12 mouse cellular contexts compared by ENCODE assay signal in the genomic region with DNA sequence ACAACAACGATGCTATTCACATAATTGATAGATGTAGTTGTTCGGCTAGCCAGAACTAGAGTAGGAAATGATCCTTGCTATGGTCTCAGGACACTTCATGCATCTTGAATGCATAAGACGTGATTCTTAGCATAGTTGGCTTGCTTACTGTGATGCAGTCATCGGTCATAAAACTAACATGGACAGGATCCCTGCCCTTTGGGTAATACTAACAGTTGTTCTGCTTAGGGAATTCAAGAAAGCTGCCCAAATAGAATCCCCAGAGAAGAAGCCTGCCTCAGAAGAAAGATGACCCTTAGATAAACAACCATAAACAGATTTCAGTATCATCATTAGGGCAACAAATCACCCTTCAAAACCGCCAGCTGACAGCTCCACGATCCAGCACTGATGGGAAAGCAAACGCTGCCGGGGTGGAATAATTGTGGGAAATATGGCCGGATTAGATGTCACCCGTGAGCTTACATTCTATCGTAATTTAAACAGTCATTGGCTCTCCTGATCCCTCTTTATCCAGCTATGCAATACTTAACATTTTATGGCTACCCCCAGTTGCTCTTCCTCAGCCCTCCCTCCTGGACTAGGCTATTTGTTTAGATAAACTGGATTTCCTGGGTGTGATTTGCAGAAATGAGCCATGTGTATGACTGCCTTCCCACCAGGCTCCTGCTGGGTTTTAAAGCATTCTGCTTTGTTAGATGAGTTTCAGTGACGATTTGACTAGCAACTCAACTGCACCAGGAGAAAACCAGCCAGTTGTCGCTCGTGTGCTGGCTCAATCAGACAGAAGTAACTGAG.
DNase-seq lines count a peak whose midpoint lies in the region; ATAC-seq and TF ChIP-seq lines count a peak whose summit lies in the region.
"Had no signal": no experiment of that assay in that cellular context is flagged by ENCODE, and none has a peak within 500 bp of the region (broad histone marks: within the 10 kb centered on the region; RNA-seq: fewer than 3 reads in every experiment).

No protein-coding gene starts in this region.

- no peak overlapping the region; the same call in 1 of the 2 replicates for H3K27ac ChIP-seq in hindbrain, embryonic 13.5 days
- H3K27ac ChIP-seq in hindbrain, embryonic 10.5 days: no peak overlapping the region
- H3K27ac ChIP-seq in lung, postnatal 0 days (ENCODE audit: low read length): no peak overlapping the region
- peak overlapping the region; percentile 11; the same call in 1 of the 2 replicates for H3K27ac ChIP-seq in intestine, embryonic 14.5 days (ENCODE audit: low read depth)
- H3K27ac ChIP-seq in stomach, embryonic 14.5 days (ENCODE audit: low read length): no peak overlapping the region

- no peaks in the 10 kb centered on the region for H3K9me3 ChIP-seq in hindbrain, embryonic 13.5 days
- H3K9me3 ChIP-seq in hindbrain, embryonic 10.5 days: no peaks in the 10 kb centered on the region
- H3K9me3 ChIP-seq in lung, postnatal 0 days (ENCODE audit: low read length): no peaks in the 10 kb centered on the region
- H3K9me3 ChIP-seq in intestine, embryonic 14.5 days (ENCODE audit: control insufficient read depth, low read length): no peaks in the 10 kb centered on the region
- H3K9me3 ChIP-seq in stomach, embryonic 14.5 days (ENCODE audit: control insufficient read depth, low read depth, low read length): no peaks in the 10 kb centered on the region; the same call in 1 of the 2 replicates

- H3K27me3 ChIP-seq in hindbrain, embryonic 13.5 days: no peaks in the 10 kb centered on the region
- no peaks in the 10 kb centered on the region for H3K27me3 ChIP-seq in hindbrain, embryonic 10.5 days (ENCODE audit: insufficient read depth, poor library complexity, severe bottlenecking)
- H3K27me3 ChIP-seq in lung, postnatal 0 days (replicated peaks; ENCODE audit: insufficient read depth, low read length): no peaks in the 10 kb centered on the region
- H3K27me3 ChIP-seq in intestine, embryonic 14.5 days (replicated peaks; ENCODE audit: control insufficient read depth, insufficient read depth, low read length): peaks cover 13% of the 10 kb centered on the region; the same call in 1 of the 2 replicates
- H3K27me3 ChIP-seq in stomach, embryonic 14.5 days (ENCODE audit: control insufficient read depth, insufficient read depth, low read length): no peaks in the 10 kb centered on the region

- no peak overlapping the region for H3K9ac ChIP-seq in hindbrain, embryonic 13.5 days
- H3K9ac ChIP-seq in lung, postnatal 0 days (replicated peaks; ENCODE audit: low read depth): no peak overlapping the region
- no peak overlapping the region for H3K9ac ChIP-seq in intestine, embryonic 14.5 days (ENCODE audit: low read length)
- no peak overlapping the region for H3K9ac ChIP-seq in stomach, embryonic 14.5 days (replicated peaks; ENCODE audit: low read depth, low read length)

- H3K4me1 ChIP-seq in hindbrain, embryonic 13.5 days (replicated peaks): peaks cover 14% of the 10 kb centered on the region
- H3K4me1 ChIP-seq in hindbrain, embryonic 10.5 days (replicated peaks): peaks cover 4% of the 10 kb centered on the region; the same call in 1 of the 2 replicates
- 0 out of 2 replicates have a peak, but pooled peaks cover 4% of the 10 kb centered on the region for H3K4me1 ChIP-seq in lung, postnatal 0 days (ENCODE audit: insufficient read depth, low read depth, low read length)
- H3K4me1 ChIP-seq in intestine, embryonic 14.5 days (replicated peaks; ENCODE audit: control insufficient read depth, insufficient read depth, low read length): peaks cover 10% of the 10 kb centered on the region
- no peaks in the 10 kb centered on the region; the same call in 1 of the 2 replicates for H3K4me1 ChIP-seq in stomach, embryonic 14.5 days (ENCODE audit: control insufficient read depth, insufficient read depth, low read length)

- no peaks in the 10 kb centered on the region for H3K36me3 ChIP-seq in hindbrain, embryonic 13.5 days
- no peaks in the 10 kb centered on the region for H3K36me3 ChIP-seq in hindbrain, embryonic 10.5 days
- no peaks in the 10 kb centered on the region for H3K36me3 ChIP-seq in lung, postnatal 0 days (ENCODE audit: insufficient read depth, low read length)
- H3K36me3 ChIP-seq in intestine, embryonic 14.5 days (ENCODE audit: control insufficient read depth, insufficient read depth, low read length): no peaks in the 10 kb centered on the region
- no peaks in the 10 kb centered on the region for H3K36me3 ChIP-seq in stomach, embryonic 14.5 days (ENCODE audit: control insufficient read depth, insufficient read depth, low read length)

- TF ChIP-seq EP300 in lung, postnatal 0 days (IDR thresholded peaks at IDR 0.05): no peak

- H3K4me3 ChIP-seq in hindbrain, embryonic 13.5 days: no peak overlapping the region
- no peak overlapping the region for H3K4me3 ChIP-seq in hindbrain, embryonic 10.5 days
- no peak overlapping the region for H3K4me3 ChIP-seq in lung, postnatal 0 days (ENCODE audit: low read depth, low read length)
- no peak overlapping the region for H3K4me3 ChIP-seq in intestine, embryonic 14.5 days (ENCODE audit: low read depth, low read length)
- no peak overlapping the region for H3K4me3 ChIP-seq in stomach, embryonic 14.5 days (ENCODE audit: low read depth, low read length)

- H3K4me2 ChIP-seq in hindbrain, embryonic 13.5 days: peak overlapping the region; percentile 22
- H3K4me2 ChIP-seq in lung, postnatal 0 days (replicated peaks; ENCODE audit: low read depth, low read length): 0 out of 2 replicates have a peak overlapping the region, but pooled peaks have one; percentile 3
- H3K4me2 ChIP-seq in intestine, embryonic 14.5 days (ENCODE audit: low read length): peak overlapping the region; percentile 36
- peak overlapping the region; percentile 26 for H3K4me2 ChIP-seq in stomach, embryonic 14.5 days (replicated peaks; ENCODE audit: low read depth, low read length)
- H3K4me2 ChIP-seq: heart, embryonic 11.5 days had no signal

- no peak for DNase-seq in hindbrain, embryonic 10.5 days (ENCODE audit: low spot score)
- DNase-seq in lung, postnatal 0 days (ENCODE audit: low spot score): peak; percentile 25
- DNase-seq in lung, postnatal 4 days: no peak
- no peak for DNase-seq in intestine, embryonic 14.5 days (ENCODE audit: low spot score)
- DNase-seq in spleen, postnatal 36 days (ENCODE audit: low spot score in 2 of 2): no peak
- DNase-seq in gastrocnemius, postnatal 10 days: no peak
- DNase-seq: cerebellum, postnatal 25 days; kidney, postnatal 4 days had no signal

- no peak for ATAC-seq in hindbrain, embryonic 13.5 days (ENCODE audit: low FRiP score)
- no peak for ATAC-seq in lung, postnatal 0 days
- no peak for ATAC-seq in intestine, embryonic 14.5 days (replicated peaks; ENCODE audit: low FRiP score, low TSS enrichment, low read depth)
- no peak for ATAC-seq in stomach, embryonic 14.5 days (ENCODE audit: insufficient number of reproducible peaks, insufficient read depth, low FRiP score, low read depth)
- ATAC-seq: CD4-positive, CD25-positive, alpha-beta regulatory T cell, adult 4 months had no signal

- WGBS in hindbrain, embryonic 13.5 days: 52% methylated on average over 14 of the region's 14 CpGs
- WGBS in hindbrain, embryonic 10.5 days: 81% methylated on average over 14 of the region's 14 CpGs
- 43% methylated on average over 14 of the region's 14 CpGs for WGBS in lung, postnatal 0 days
- 14% methylated on average over 14 of the region's 14 CpGs for WGBS in intestine, embryonic 14.5 days
- 31% methylated on average over 14 of the region's 14 CpGs for WGBS in stomach, embryonic 14.5 days

- no peak for TF ChIP-seq CTCF in lung, postnatal 0 days (IDR thresholded peaks at IDR 0.05)
